Mouse (Mus musculus): ENCODE measurements around the gene Rab6b.

Rab6b gene

DNA sequence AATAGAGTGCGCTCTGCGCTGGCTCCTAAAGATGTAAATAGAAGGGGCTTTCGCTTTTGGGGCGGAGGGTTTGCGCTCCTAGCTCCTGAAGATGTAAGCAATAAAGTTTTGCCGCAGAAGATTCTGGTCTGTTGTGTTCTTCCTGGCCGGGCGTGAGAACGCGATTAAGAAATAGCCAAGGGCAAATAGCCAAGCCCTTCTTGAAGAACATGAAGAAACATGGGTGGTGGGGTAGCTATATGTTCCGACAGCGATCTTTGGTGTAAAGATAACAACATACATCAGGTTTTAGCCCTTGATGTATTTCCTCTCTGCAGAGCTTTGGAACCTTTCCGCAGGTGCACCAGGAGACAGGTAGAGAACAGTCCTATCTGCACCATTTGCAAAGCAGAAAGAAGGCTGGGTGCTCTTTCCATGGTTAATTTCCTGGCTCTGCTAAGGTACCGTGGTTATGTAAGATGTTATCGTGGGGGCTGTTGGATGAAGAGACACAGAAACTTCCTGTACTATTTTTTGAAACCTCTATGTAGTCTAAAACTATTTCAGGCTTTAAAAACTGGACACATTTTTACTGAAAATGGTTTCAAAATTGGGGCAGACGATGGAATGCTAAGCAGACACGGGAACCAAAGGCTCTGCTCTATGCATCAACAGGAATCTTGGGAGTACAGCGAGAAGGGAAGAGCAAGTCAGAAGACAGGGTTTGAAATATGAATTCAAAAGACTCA lies 2.5 kb upstream of the Rab6b start:
- peak in 1 of 2 experiments; percentile 10 for DNase-seq

DNA sequence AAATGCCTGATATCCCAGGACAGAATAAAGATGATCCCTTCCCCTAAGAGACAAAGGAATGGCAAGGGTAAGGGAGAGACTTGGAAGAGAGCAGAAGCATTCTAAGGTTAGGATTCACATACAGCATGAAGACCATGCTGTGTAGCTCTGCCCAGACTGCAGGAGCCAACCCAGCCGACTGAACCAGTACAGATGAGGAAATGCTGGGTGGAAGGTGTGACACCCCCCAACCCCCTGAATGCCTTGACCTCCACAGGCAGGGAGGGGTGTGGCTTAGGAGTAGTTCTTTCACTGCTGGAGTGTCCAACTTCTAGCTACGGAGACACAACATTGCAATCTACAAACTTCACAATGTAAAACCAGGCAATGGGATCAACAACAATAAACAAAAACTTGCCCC lies 1.7 kb upstream of the Rab6b start:
- no peak for DNase-seq

DNA sequence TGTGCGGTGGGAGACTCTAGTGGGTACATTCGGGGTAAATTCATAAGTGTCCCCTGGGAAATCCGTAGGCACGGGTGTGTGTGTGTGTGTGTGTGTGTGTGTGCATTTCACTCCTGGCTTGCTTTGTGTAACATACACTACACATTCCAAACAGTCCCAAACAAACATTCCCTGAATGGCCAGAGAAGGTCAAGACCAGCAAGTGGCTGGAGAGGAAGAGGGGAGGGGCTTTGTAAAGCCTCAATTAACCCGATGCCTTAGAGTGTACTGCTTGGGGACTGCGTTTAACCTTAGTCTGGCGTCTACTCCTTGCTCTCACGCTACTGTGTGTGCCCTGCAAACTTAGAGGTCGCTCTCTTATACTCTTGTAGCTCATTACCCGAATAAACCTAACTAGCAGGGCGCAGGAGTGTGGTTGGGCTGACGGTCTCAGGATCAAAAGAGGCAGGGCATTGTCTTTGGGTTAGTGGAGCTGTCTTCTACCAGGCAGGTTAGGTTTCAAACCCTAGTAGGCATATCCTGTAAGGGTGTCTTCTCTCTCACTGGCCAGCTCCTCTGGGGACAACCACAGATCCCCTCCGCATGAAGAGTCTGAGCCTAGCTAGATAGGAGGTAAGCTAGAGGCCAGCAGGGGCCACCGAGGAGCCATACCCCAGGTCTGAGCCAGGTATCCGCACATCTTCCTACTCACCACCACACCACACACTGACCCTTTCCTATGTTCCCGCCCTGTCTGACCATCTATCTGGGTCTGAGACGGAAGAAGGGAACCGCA lies 673 bp upstream of the Rab6b start:
- DNase-seq: no peak

DNA sequence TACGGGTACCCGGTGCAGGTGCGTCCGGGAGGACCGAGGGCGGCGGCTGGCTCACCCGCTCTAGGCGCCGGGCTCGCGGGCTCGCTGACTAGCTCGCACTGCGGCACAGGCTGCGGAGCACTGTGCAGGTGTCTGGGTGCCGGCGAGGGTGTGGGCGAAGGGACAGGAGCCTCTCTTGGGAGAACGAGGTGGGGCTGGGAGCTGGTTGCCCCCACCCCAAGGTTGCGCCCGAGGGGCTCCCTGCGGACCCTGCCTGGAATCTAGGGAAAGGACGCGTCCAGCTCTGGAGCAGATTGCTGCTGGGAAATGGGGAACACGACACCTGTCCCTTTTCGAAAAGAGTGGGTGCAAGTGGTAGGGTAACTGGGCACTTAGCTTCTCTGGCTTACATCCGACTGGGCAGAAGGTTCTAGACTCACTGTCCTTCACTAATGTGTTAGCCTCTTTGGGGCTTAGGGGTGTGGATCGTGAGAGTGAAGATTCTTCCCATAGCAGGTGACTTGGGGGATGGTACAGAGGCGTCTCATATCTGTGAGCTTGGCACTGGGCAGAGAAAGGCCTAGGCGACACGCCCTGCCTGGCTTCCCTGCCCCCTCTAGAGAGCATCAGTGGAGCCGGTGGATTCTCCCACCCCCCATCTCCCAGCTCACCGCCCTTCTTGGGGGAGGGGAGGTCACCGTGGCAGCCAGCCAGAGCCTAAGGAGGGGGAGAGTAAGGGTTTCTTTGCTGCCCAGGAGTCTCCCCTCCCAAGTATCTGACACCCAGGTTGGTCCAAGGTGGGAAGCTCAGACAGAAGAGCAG lies 1.1 kb downstream of the Rab6b start:
- DNase-seq: no peak

DNA sequence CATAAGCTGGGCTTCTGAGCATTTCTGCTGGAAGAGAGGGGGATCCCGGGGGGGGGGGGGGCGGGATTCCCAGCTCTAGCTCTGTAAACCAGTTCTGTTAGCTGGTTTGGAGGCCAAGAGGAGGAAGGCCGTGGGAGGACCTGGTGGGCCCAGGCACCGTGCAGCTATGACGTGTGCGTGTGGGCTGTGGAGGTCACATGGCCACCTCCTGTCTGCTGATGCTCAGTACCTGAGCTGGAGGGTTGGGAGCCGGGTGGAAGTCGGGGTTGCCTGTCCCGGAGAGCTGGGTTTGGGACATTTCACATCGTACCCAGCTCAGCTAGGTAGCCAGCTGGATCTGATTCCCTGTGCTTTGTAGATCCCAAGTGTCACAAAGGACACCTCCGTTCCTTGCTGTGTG lies 1.8 kb downstream of the Rab6b start:
- no peak for DNase-seq

DNA sequence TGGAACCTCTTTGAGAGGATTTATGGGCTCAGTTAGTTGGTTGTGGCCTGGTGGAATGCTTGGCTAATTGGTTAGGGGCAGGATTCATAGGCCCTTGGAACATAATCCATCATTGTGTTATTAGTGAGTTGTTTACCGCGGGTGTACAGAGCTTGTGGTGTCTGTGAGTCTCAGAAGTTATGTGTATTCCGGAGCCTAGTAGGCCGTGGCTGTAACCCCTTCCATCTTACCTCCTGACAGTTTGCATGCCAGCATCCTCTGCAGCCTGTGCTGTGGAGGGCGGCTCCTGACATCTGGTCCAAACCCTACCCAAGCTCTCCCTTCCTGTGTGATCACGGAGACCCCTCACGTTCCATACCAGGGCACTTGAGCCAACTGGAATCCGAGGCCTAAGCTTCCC lies 2.7 kb downstream of the Rab6b start:
- DNase-seq: no peak

DNA sequence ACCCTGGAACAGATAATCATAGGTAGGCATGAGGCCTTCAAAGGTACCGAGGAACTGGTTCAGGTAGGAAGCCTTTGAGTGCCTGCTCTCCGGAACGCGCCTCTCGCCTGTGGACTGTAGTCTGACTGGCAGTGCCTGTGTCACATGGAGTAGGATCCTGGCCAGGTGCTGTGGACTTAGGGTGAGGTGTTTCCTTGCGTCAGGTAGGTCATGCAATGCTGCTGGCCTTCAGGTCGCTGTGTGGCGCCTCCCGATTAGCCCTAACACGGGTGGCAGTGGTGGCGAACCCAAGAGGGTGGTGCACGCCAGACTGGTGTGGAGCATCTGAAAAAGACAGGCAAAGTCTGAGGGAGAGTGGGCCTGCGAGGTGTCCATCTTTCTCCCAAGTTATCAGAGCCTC lies 3.3 kb downstream of the Rab6b start:
- DNase-seq: no peak

DNA sequence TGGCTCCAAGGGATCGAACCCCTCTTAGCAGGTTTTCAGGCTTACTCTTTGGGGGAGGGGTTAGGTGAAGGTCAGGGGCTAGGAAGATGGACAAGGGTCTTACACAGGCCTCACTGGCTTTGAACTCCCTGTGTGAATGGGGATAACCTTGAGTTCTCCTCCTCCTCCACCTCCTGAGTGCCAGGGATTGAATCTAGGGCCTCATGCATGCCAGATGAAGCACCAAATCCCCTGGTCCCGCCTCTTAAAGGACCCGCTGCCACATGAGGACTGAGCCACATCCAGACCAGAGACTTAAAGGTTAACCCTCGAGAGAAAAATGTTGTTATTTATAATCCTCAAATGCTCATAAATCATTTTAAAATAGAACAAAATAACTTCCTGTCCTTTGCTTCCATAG lies 5.4 kb downstream of the Rab6b start:
- no peak for DNase-seq

DNA sequence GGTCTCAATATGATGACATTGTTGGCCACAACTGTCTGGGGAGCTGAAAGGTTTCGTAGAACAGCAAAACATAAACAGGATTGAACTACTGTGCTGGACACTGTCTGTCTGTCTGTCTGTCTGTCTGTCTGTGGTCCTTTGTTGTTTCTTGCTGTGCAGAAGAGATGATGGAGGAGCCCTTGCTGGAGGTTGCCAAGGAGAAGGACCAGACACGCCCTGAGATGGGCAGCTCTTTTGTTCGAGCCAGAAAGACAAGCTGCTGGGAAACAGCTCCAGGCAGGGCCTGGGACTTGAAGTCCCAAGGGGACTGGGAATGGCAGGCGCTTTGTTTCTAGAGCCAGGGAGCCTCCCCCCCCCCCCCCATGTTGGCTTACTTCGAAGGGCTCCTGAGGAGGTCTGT lies 5.9 kb downstream of the Rab6b start:
- DNase-seq: no peak

DNA sequence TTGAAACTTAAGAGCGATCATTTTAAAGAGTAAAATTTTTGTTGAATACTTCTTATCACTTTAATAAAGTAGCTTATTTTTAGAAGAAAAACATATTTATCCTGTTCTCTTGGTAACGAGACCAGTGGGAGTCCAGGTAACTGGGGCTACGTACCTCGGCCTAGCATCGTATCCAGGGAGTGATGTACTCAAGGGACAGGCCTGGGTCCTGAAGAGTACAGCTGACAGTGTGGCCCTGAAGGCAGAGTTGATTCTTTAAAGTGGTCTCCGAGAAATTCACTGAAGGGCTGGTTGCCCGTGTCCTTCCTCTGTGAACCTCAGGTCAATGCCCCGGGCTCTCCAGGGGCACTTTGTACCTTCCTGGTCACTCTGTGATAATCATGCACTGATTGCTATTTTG lies 6.4 kb downstream of the Rab6b start:
- no peak for DNase-seq

DNA sequence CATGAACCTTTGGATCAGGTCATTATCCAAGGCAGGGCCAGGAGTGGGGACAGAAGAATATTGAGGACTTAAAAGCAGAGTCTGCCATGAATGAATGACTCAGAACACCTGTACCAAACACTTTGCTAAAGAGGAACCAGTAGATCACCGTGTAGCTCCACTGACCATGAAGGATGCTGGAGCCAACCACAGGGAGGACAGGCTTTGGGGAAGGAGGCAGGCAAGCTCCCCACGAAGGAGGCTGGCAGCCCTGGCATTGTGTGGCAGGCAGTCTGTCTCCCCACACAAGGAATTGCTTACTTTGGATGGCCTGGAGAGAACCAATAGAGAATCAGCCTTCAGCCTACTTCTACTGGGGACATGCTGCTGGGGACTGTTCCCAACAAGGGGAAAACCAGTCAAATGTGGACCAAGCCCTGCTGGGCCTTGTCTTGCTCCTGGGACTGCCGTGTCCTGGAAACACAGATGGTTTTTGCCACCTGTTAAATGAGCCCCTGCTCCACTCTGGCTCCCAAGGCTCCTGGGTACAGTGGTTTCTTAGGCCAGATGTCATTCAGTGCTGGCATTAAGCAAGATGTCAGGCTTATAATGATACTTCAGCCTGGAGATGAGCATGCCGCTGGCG lies 7.2 kb downstream of the Rab6b start:
- no peak for DNase-seq

DNA sequence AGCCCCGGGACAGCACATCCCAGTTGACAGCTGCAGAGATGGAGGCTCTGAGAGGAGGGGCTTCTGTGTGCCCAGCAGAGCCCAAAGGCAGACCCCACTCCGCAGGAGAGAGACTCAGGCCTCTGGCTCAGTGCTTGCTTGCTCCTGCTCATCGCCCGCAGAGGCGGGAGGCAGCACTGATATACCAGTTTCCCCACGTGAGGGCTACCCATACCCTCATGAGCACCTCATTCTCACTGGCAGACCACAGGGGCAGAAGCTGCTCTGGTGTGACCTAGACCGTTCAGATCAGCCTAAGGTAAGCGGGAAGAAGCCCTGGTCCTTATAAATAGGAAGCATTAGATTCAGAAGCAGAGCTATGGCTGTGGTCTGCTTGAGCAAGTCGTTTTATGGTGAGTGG lies 8.2 kb downstream of the Rab6b start:
- DNase-seq: no peak

DNA sequence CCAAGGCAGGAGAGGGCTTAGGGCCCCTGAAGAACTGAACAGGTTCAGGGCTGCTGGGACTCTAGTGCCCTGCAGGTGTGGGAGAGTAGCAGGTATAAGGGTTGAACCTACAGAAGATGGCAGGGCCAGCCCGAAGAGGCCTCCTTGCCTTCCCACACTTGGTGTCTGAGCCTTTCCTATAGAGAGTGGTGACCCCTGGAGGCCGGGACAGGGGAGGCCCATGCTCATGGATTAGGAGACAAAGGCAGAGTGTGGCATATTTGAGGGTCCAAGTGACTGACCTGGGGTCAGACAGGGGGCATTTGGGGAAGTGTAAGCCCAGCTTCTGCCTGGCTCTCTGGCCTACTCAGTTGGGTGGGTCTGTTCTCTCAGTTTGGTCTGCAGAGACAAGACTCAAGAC lies 8.6 kb downstream of the Rab6b start:
- no peak for DNase-seq

DNA sequence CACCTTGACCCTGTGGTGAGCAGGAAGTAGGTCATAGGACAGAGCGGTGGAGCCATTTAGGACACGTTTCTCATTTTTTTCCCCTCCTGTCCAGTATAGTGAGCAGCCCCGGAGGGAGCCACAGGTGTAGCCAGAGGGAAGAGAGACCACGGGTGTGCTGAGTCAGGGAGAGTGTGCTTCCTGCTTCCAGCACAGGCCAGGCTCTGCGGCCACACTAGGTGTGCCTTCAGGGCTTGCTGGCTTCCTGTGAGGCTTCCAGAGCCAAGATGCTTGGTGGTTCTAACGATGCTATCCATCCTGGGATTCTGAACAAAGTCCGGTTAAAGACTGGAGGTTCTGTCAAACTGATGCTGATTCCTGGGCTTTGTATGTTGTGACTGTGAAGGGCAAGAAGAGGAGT lies 10.0 kb downstream of the Rab6b start:
- no peak for DNase-seq

DNA sequence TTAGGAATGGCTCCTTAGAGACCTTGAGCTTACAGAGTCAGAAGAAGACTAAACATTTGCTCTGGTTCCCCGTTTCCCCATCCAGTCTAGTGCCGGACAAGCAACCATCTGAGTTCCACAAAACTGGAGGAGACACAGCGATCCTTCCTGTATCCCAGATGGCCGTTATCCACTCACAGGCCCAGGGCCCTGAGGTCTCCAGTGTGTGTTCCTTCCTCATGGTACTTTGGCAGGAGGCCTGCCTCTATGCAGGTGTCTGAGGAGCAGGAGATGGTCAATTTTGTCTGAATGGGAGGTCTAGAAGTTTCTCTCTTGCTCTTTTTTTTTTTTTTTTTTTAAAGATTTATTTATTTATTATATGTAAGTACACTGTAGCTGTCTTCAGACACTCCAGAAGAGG lies 13.2 kb downstream of the Rab6b start:
- no peak for DNase-seq

DNA sequence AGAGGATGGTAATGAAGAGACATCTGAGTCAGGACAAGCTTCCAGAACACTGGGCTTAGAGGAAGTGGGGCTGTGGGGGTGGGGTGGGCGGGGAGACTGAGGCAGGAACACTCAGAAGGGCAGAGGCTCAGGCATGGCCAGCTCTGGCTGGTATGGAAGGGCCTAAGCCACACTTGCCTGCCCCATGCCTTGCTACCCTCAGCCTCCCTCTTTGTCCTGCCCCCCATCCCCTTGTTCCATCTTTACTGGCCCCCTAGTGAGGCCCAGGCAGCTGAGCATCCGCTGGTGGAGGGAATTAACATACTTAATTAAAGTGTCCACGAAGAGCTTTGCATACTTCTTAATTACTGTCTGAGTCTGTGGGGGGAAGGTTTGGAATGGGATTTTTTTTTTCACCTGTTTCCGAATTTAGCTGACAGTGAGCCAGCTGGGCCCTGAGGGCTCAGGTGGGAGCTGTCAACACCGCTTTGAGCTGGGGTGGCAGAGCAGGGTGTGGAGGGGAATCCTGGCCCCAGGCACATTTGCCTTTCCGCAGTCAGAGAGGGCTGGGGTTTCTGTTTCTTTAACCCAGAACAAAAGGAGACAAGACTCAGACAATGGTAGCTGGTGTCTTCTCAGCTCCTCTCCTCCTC lies 22.0 kb downstream of the Rab6b start:
- DNase-seq: no peak

DNA sequence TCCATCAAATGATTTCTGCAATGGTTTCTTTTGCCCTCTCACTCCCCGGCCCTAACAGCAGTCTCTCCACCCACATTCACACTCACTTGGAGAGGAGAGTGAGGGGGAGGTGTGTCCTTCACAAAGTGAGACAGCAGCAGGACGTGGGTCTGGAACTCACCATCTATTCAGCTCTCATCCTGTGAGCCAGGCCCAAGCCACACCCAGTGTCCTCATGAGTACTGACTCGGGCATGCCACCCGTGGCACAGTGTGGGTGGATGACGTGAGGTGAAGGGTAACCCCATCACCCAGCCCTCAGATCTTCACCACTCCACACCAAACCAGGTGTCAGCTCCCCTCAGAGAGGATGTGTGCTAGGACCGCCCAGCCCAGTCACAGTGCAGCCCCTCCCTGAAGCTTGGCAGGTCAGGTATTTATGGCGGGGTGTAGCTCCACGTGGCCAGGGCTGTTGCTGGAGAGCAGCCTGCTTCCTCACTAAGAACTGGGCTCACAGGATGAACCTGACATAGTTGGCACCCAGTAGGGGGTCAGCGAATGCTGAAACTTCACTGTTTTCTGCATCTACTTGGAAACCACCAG lies 23.0 kb downstream of the Rab6b start:
- DNase-seq: no peak

DNA sequence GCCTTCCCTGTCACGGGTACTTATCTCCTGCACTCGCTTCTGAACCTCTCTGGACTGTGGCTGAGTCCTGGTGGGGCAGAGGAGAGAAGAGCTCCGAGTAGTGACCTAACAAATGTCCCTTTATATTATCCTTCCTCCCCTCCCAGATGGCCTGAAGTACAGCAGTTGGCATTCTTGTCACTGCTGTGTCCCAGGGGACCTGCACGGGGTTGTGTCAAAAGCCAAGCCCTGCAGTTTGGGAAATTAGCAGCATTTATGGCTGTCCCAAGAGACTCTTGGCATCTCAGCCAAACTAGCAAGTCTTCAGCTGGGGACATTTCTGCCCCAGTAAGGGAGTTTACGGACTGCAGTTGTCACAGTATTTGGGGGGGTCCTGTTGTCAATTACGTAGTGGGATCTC lies 27.9 kb downstream of the Rab6b start:
- DNase-seq: no peak

DNA sequence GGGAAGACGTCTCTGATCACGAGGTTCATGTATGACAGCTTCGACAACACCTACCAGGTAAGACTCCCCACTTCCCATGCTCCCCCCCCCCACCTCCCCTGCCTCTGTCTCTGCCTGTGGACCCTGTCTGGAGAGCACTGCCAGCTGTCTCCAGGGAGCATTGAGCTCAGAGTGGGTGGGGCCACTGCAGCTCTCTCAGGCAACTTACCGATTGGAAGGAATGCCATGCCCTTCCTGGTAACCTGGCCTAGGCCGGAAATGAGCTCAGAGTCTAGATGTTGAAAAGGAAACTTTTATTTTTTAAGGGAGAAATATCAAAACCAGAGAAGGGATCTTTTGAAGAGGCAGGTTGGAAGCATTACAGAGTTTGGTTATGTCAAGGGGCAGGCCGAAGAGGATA lies 28.8 kb downstream of the Rab6b start:
- no peak for DNase-seq

DNA sequence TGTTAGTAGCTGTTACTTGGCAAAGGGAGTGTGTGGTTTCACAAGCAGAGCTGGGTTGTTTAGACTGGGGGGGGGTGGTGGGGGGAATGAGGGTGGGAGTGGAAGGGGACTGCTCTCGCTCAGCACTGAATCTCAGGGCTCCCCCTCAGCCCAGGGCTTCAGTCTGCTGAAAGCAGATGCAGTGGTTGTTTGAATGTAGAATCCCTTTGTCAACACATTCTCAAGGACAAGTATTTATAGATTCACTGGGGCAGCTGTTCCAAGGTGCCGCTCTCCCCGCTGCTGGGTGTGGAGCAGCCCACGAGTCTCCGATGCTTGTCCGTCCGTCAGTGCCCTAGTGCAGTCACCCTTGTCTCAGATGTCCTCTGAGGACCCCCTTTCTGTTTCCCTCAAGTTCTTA lies 29.7 kb downstream of the Rab6b start:
- no peak for DNase-seq

DNA sequence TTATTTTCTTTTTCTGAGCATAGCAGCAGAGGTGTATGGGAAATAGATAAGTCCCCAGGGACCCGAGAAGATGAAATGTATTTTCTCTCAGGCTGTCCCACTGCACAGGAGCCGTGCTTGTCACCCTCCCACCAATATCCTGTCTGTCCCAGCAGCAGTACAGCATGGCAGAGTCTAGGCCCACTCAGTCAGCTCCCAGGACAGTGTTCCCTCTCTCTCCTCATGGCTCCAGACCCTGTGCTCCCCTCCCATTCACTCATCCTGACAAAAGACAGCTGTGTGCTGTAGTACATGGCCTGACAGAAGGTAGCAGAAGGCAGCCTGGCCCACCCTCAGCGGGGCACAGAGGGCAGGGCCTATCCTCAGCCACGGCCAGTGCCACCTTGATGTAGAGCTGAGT lies 32.3 kb downstream of the Rab6b start:
- DNase-seq: no peak

DNA sequence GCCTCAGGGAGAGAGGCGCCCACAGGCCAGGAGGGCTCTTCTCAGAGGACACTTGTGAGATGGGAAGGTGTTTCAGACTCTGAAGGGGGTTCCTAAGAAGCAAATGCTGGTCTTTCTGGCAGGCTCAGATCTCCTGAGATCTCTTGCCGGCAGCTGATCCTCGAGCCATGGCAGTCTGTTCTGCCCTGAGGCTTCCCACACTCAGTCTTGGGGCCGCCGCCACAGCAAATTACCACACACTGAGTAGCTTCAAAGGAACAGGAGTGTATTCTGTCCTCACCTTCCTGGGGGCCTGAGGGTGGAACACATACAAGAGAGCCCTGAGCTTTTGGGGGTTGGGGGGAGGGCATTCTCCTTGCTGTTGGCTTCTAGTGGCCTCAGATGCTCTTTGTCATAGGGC lies 33.8 kb downstream of the Rab6b start:
- no peak for DNase-seq

DNA sequence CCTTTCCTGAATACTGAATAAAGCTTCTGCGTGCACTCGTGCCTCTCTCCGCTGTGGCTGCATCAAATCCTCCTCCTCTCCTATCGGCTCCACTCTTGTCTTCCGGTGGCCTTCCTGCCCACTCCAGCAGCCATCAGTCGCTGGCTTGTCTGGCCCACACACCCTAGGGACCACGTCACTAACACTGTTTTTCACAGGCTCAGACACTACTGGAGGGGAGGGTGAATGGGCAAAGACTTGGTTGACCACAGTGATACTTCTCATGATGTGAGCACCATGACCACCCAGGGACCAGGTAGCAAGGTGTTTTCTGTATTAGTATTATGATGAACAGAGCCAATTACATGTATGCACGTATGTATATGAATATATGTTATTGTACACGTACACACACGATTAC lies 34.7 kb downstream of the Rab6b start:
- no peak for DNase-seq

All from B cell, adult 2 months (primary cell).